Mouse (Mus musculus) adipose tissue, adult 10 weeks (tissue): ENCODE measurements around the gene Ppil1. TPM values are rescaled to one million over a fixed set of nuclear protein-coding genes. Genes with fewer than 3 reads are reported as not detected.

Experiments
- polyA plus RNA-seq: library from polyadenylated mRNA; stranded (reverse); fragments of 350-450 nt; fragmentation: Illumina TruSeq; extraction: RNeasy Lipid Tissue Mini Kit (QIAGEN cat#74804); gene quantifications from one replicate; pipeline ENCODE4 v1.2.3, GENCODE M21; 2014; ENCODE audit warnings: low read depth, low replicate concordance

Gene Ppil1
- 38.4 TPM for polyA plus RNA-seq

GRCm38 (mm10) chr17:29263840-29264633 lies at the start of gene Ppil1:
Ppil1 (minus strand) TSS chr17:29264186.

DNA sequence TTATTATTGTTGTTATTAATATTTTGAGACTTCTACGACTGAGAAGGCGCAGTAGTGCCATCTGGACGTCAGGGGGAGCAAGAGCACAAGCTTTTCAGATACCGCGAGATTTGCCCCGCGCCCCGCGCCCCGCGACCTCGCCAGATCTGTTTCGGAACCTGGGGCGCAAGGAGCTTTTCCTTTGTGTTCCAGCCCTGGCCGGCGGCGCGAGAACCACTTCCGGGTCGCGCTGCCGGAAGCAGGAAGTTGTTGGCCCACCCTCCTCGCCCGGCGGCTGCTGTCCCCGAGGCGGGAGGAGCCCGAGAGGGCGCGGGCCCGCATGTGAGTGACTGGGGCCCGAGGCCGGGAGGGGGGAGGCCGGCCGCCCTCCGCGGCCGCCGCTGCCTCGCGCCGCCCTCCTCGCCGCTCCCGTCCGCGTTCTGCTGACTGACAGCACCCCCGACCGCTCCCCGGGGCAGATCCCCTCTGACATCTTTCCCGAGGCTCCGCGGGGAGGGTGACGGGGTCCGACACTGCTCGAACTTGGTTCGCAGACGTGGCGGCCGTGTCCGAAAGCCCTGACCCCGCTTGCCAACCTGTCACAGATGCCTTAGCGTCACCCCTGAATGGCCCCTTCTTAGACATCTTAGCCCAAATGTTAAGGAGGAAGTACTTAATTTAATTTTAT lies 4.8 kb upstream of the Ppil1 start, which contains the start of gene BC004004:
BC004004 (plus strand) TSS at position 107 of the 667 bp plus-strand sequence.

GRCm38 (mm10) chr17:29237772-29238420 lies 26.1 kb downstream of the Ppil1 start, which contains the start of gene Cpne5:
Cpne5 (minus strand) TSS chr17:29238167.

Other genes with a start within 250 kb of the Ppil1 start
- gene Srsf3, start 231.6 kb downstream of the Ppil1 start, polyA plus RNA-seq: 133 TPM
- 42.9 TPM for gene Cdkn1a, start 173.2 kb downstream of the Ppil1 start, polyA plus RNA-seq
- gene Rab44, start 150.0 kb downstream of the Ppil1 start, polyA plus RNA-seq: 10.0 TPM
- gene Cpne5, start 26.0 kb downstream of the Ppil1 start, polyA plus RNA-seq: 35.5 TPM
- 140 TPM for gene BC004004, start 4.6 kb upstream of the Ppil1 start, polyA plus RNA-seq
- 35.5 TPM for gene Pi16, start 53.5 kb upstream of the Ppil1 start, polyA plus RNA-seq
- gene Mtch1, start 83.7 kb upstream of the Ppil1 start, polyA plus RNA-seq: 408 TPM
- 16.1 TPM for gene Fgd2, start 96.7 kb upstream of the Ppil1 start, polyA plus RNA-seq
- 13.0 TPM for gene Pim1, start 226.6 kb upstream of the Ppil1 start, polyA plus RNA-seq